Mouse (Mus musculus) cerebellum, adult 2 months (tissue): ENCODE data around the gene Eif4ebp2.

Source experiments
- CTCF ChIP-seq: fragments of 200-500 bp; IDR thresholded peaks from 2 replicates; pipeline ENCODE4 v1.5.1; 2011; ENCODE audit warnings: low read depth, mild to moderate bottlenecking, control low read depth, low read length, moderate library complexity, borderline replicate concordance; ENCODE audit not compliant: insufficient read depth
- POLR2A ChIP-seq: fragments of 200-500 bp; IDR thresholded peaks from 2 replicates; pipeline ENCODE4 v1.6.1; 2011; ENCODE audit warnings: low read length, control low read depth, borderline replicate concordance; ENCODE audit not compliant: insufficient read depth

DNA sequence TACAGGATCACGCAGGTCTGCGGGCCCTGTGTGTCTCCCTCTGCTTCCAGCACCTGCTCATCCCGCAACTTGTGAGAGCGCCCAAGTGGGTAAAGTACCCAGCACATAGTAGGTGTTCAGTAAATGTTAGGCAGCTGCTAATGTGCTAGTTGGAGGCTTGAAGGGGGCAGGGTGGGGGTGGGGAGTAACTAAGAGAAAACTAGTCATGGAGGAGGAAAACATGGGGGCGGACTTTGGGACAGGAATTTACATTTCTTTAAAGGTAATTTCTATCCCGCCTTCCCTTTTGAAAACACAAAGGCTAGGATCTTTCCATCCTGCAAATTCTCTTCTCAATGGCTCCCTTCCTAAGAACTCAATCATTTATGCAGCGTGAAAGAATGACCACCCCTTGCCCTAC lies 35.9 kb downstream of the Eif4ebp2 start:
- TF ChIP-seq CTCF (no peak), POLR2A (no peak)
